Mouse (Mus musculus): ENCODE measurements at regions not wholly inside any gene's neighbourhood (a gene's known extent, or its start where the extent isn't known, plus 50 kb on each side); places are given as distances from the start of the nearest gene placed in this dataset.

- Histone ChIP-seq H3K9ac (no peak overlapping the region), H3K4me3 (no peak overlapping the region), H3K27me3 (no peaks in the 10 kb centered on the region), H3K27ac (no peak overlapping the region), H3K36me3 (no peaks in the 10 kb centered on the region), H3K9me3 (peaks cover 9% of the 10 kb centered on the region; the same call in 1 of the 2 replicates), H3K4me2 (replicated peaks) (no peak overlapping the region), H3K4me1 (peaks cover 11% of the 10 kb centered on the region; the same call in 1 of the 2 replicates)
- no peak for ATAC-seq (ENCODE audit: insufficient number of reproducible peaks, insufficient read depth, low FRiP score, low TSS enrichment)
- WGBS, result 72% methylated on average over 2 of the region's 2 CpGs
Measured at GRCm38 (mm10) chr10:43656207-43656606, 78.1 kb downstream of the Cd24a start.

- no peak overlapping the region for H3K4me3 ChIP-seq
- no peak overlapping the region for H3K27ac ChIP-seq
- peaks cover 9% of the 10 kb centered on the region; the same call in 1 of the 2 replicates for H3K9me3 ChIP-seq
- no peak overlapping the region for H3K9ac ChIP-seq
- no peaks in the 10 kb centered on the region for H3K27me3 ChIP-seq
- ATAC-seq (ENCODE audit: insufficient number of reproducible peaks, insufficient read depth, low FRiP score, low TSS enrichment), result no peak
- no peaks in the 10 kb centered on the region for H3K36me3 ChIP-seq
- H3K4me2 ChIP-seq (replicated peaks), result no peak overlapping the region
- peaks cover 11% of the 10 kb centered on the region; the same call in 1 of the 2 replicates for H3K4me1 ChIP-seq
- WGBS, result 85% methylated on average over 8 of the region's 8 CpGs
Measured at GRCm38 (mm10) chr10:43657501-43658225, 79.6 kb downstream of the Cd24a start.

GRCm38 (mm10) chr10:43658226-43658593 lies 80.1 kb downstream of the Cd24a start:
- Histone ChIP-seq H3K27ac (no peak overlapping the region), H3K4me1 (peaks cover 11% of the 10 kb centered on the region; the same call in 1 of the 2 replicates), H3K36me3 (no peaks in the 10 kb centered on the region), H3K9me3 (peaks cover 4% of the 10 kb centered on the region; the same call in 1 of the 2 replicates), H3K4me2 (replicated peaks) (no peak overlapping the region), H3K9ac (no peak overlapping the region), H3K27me3 (no peaks in the 10 kb centered on the region), H3K4me3 (no peak overlapping the region)
- 87% methylated on average over 1 of the region's 1 CpGs for WGBS
- ATAC-seq (ENCODE audit: insufficient number of reproducible peaks, insufficient read depth, low FRiP score, low TSS enrichment), result no peak

- Histone ChIP-seq H3K4me1 (0 out of 2 replicates have a peak, but pooled peaks cover 3% of the 10 kb centered on the region), H3K9me3 (no peaks in the 10 kb centered on the region), H3K4me2 (replicated peaks) (no peak overlapping the region), H3K36me3 (no peaks in the 10 kb centered on the region), H3K9ac (no peak overlapping the region), H3K27me3 (no peaks in the 10 kb centered on the region), H3K4me3 (no peak overlapping the region), H3K27ac (no peak overlapping the region)
- 78% methylated on average over 4 of the region's 4 CpGs for WGBS
- no peak for ATAC-seq (ENCODE audit: insufficient number of reproducible peaks, insufficient read depth, low FRiP score, low TSS enrichment)
Measured at GRCm38 (mm10) chr10:43664844-43665243, 86.8 kb downstream of the Cd24a start.

- Histone ChIP-seq H3K27ac (no peak overlapping the region), H3K4me3 (no peak overlapping the region), H3K36me3 (no peaks in the 10 kb centered on the region), H3K9me3 (no peaks in the 10 kb centered on the region), H3K27me3 (no peaks in the 10 kb centered on the region), H3K9ac (no peak overlapping the region), H3K4me2 (replicated peaks) (0 out of 2 replicates have a peak overlapping the region, but pooled peaks have one; percentile 8), H3K4me1 (0 out of 2 replicates have a peak, but pooled peaks cover 3% of the 10 kb centered on the region)
- ATAC-seq (ENCODE audit: insufficient number of reproducible peaks, insufficient read depth, low FRiP score, low TSS enrichment), result peak; percentile 28; the same call in 1 of the 2 replicates
- 74% methylated on average over 9 of the region's 9 CpGs for WGBS
Measured at GRCm38 (mm10) chr10:43666262-43667085, 88.4 kb downstream of the Cd24a start.

- Histone ChIP-seq H3K4me1 (0 out of 2 replicates have a peak, but pooled peaks cover 3% of the 10 kb centered on the region), H3K4me3 (no peak overlapping the region), H3K27ac (no peak overlapping the region), H3K9ac (no peak overlapping the region), H3K4me2 (replicated peaks) (0 out of 2 replicates have a peak overlapping the region, but pooled peaks have one; percentile 8), H3K9me3 (no peaks in the 10 kb centered on the region), H3K27me3 (no peaks in the 10 kb centered on the region), H3K36me3 (no peaks in the 10 kb centered on the region)
- WGBS, result 55% methylated on average over 25 of the region's 25 CpGs
- ATAC-seq (ENCODE audit: insufficient number of reproducible peaks, insufficient read depth, low FRiP score, low TSS enrichment), result no peak
Measured at GRCm38 (mm10) chr10:43667086-43667690, 89.1 kb downstream of the Cd24a start.

- Histone ChIP-seq H3K9me3 (no peaks in the 10 kb centered on the region), H3K27ac (no peak overlapping the region), H3K36me3 (no peaks in the 10 kb centered on the region), H3K4me3 (no peak overlapping the region), H3K4me2 (replicated peaks) (no peak overlapping the region), H3K27me3 (no peaks in the 10 kb centered on the region), H3K9ac (no peak overlapping the region), H3K4me1 (peaks cover 3% of the 10 kb centered on the region; the same call in 1 of the 2 replicates)
- whole genome bisulfite sequencing, result 74% methylated on average over 11 of the region's 11 CpGs
- no peak for ATAC-seq (ENCODE audit: insufficient number of reproducible peaks, insufficient read depth, low FRiP score, low TSS enrichment)
Measured at GRCm38 (mm10) chr10:43667732-43668247, 89.7 kb downstream of the Cd24a start.

- 55% methylated on average over 5 of the region's 5 CpGs for WGBS
Measured at GRCm38 (mm10) chr10:43669471-43669870, 91.4 kb downstream of the Cd24a start.

GRCm38 (mm10) chr10:43670745-43671144 lies 92.7 kb downstream of the Cd24a start:
- no peak overlapping the region for H3K27ac ChIP-seq
- peaks cover 3% of the 10 kb centered on the region; the same call in 1 of the 2 replicates for H3K4me1 ChIP-seq
- no peak for ATAC-seq (ENCODE audit: insufficient number of reproducible peaks, insufficient read depth, low FRiP score, low TSS enrichment)
- H3K9ac ChIP-seq, result no peak overlapping the region
- H3K4me2 ChIP-seq (replicated peaks), result no peak overlapping the region
- no peaks in the 10 kb centered on the region for H3K27me3 ChIP-seq
- no peaks in the 10 kb centered on the region for H3K36me3 ChIP-seq
- 64% methylated on average over 1 of the region's 1 CpGs for WGBS
- no peaks in the 10 kb centered on the region for H3K9me3 ChIP-seq
- H3K4me3 ChIP-seq, result no peak overlapping the region

More at GRCm38 (mm10) chr10:43669471-43669870, 91.4 kb downstream of the Cd24a start:
- no peak overlapping the region for H3K9ac ChIP-seq
- peaks cover 3% of the 10 kb centered on the region; the same call in 1 of the 2 replicates for H3K4me1 ChIP-seq
- H3K4me2 ChIP-seq (replicated peaks), result no peak overlapping the region
- no peaks in the 10 kb centered on the region for H3K36me3 ChIP-seq
- ATAC-seq (ENCODE audit: insufficient number of reproducible peaks, insufficient read depth, low FRiP score, low TSS enrichment), result no peak
- H3K4me3 ChIP-seq, result no peak overlapping the region
- no peak overlapping the region for H3K27ac ChIP-seq
- H3K27me3 ChIP-seq, result no peaks in the 10 kb centered on the region
- no peaks in the 10 kb centered on the region for H3K9me3 ChIP-seq

GRCm38 (mm10) chr10:43671785-43672184 lies 93.7 kb downstream of the Cd24a start:
- Histone ChIP-seq H3K36me3 (no peaks in the 10 kb centered on the region), H3K9ac (no peak overlapping the region), H3K4me1 (peaks cover 3% of the 10 kb centered on the region; the same call in 1 of the 2 replicates), H3K27me3 (no peaks in the 10 kb centered on the region), H3K4me2 (replicated peaks) (no peak overlapping the region), H3K4me3 (no peak overlapping the region), H3K27ac (no peak overlapping the region), H3K9me3 (no peaks in the 10 kb centered on the region)
- 78% methylated on average over 3 of the region's 3 CpGs for WGBS
- ATAC-seq (ENCODE audit: insufficient number of reproducible peaks, insufficient read depth, low FRiP score, low TSS enrichment), result no peak

GRCm38 (mm10) chr10:43672490-43672889 lies 94.4 kb downstream of the Cd24a start:
- 25% methylated on average over 6 of the region's 6 CpGs for WGBS
- no peaks in the 10 kb centered on the region for H3K36me3 ChIP-seq
- H3K4me3 ChIP-seq, result no peak overlapping the region
- H3K27me3 ChIP-seq, result no peaks in the 10 kb centered on the region
- no peak overlapping the region for H3K9ac ChIP-seq
- no peak overlapping the region for H3K4me2 ChIP-seq (replicated peaks)
- no peak for ATAC-seq (ENCODE audit: insufficient number of reproducible peaks, insufficient read depth, low FRiP score, low TSS enrichment)
- H3K4me1 ChIP-seq, result peaks cover 3% of the 10 kb centered on the region; the same call in 1 of the 2 replicates
- H3K9me3 ChIP-seq, result no peaks in the 10 kb centered on the region
- no peak overlapping the region for H3K27ac ChIP-seq
